Mouse (Mus musculus): ENCODE data around the gene Ttpal. TPM values are rescaled to one million over a fixed set of nuclear protein-coding genes. Genes with fewer than 3 reads are reported as not detected.

Ttpal gene
- total RNA-seq (2023) = 10 to 100 TPM; 26.8 to 35.4 TPM

DNA sequence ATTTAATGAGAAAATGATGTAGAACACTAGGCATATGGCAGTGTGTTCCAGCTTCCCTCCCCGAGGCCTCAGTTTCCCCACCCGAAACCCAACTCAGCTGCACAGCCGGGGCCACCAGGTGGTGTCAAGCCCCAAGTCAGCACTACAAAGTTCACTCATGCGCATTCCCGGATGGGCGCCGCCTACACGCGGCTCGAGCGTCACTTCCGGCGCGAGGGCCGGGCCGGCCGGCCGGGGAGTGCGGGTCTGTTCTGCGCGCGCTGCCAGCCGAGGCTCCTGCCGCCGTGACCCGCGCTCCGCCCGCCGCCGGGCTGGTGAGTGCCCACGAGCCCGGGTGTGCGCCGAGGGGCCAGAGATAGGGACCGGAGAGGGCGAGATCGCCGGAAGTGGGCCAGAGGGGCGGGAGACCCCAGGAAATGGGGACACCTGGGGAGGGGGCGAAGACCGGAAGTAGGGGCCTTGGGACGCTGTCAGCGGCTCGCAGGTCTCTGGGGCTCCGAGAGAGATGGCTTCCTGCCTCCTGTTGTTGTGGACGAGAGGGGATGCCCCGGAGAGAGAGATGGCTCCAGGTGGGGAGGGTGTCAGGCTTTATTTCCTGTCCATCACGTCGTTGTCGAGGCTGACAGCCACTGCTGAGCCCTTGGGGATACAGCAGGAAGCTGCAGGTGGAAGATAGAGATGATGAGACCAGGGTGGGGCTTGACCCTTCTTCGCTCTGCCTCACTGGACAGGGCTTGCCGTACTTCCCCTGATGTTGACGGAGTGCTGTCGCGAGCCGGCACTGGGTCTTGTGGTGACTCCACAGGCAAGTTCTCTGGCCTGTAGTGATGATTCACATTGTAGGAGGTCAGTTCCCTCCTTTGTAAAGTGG lies at the start of gene Ttpal:
TSS of gene Ttpal (plus strand) at position 214 of the 871 bp plus-strand sequence.

DNA sequence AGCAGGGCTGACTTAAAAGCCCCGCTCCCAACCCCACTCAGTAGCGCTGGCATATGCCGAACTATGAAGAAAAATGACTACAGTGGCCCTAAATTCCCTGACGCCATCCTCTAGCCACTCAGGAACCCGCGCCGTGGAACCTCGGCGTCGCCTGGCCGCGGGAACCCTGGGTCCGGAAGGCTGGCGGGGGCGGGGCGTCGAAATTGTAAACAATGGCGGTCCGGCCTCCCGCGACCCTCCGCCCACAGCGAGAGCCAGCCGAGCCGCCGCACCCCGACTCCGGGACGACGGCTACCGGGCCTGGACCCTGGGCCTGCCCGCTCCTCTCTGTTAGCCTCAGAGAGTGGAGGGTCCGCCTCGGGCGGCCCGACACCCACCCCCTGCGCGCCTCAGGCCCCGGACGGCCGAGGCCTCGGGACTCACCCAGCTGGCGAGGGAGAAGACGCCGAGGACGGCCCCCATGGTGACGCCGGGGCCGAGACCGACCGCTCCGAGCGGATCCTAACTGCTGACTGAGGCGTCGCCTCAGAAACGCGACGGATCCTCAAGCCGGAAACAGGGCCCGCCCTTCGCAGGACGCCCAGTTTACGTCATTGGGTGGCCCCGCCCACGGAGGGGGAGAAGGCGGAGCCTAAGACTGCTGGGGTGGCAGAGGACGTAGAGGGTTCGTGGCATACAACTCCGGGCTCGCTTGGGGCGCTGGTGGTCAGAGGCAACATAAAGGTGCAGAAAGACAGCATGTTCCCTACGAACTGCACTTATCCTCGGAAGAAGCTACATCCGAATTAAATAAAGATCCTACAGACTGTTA lies 42.7 kb downstream of the Ttpal start, which contains the start of gene Serinc3:
TSS of gene Serinc3 (minus strand) at position 557 of the 811 bp plus-strand sequence.

GRCm38 (mm10) chr2:163657975-163658886 lies 56.1 kb downstream of the Ttpal start, which contains the start of gene Pkig:
TSS of gene Pkig (plus strand) at chr2:163658386.

Other genes with a start within 250 kb of the Ttpal start
- gene Jph2, start 204.3 kb upstream of the Ttpal start, total RNA-seq (2023) = under 1 TPM in 1 of 2 experiments, not detected in 1; 0.15 TPM
- 10 to 100 TPM; 66.5 to 74.8 TPM for gene Oser1, start 177.6 kb upstream of the Ttpal start, total RNA-seq (2023)
- not detected for gene Gdap1l1, start 163.8 kb upstream of the Ttpal start, total RNA-seq (2023)
- 1 to 10 TPM; 1.0 to 1.9 TPM for gene Fitm2, start 129.7 kb upstream of the Ttpal start, total RNA-seq (2023)
- gene R3hdml, start 110.0 kb upstream of the Ttpal start, total RNA-seq (2023) = not detected
- not detected for gene Hnf4a, start 95.5 kb upstream of the Ttpal start, total RNA-seq (2023)
- gene Serinc3, start 42.8 kb downstream of the Ttpal start, total RNA-seq (2023) = 100 to 1,000 TPM; 429 to 431 TPM
- gene Pkig, start 56.1 kb downstream of the Ttpal start, total RNA-seq (2023) = 10 to 100 TPM; 24.7 to 25.3 TPM
- 10 to 100 TPM; 10.2 to 11.0 TPM for gene Ada, start 147.9 kb downstream of the Ttpal start, total RNA-seq (2023)
- gene Ccn5, start 218.5 kb downstream of the Ttpal start, total RNA-seq (2023) = not detected

Measured in neutrophil, adult 83 days (primary cell).